Mouse (Mus musculus) liver, embryonic 14 days (tissue): ENCODE measurements around the gene Ngdn. TPM values are rescaled to one million over a fixed set of nuclear protein-coding genes. Genes with fewer than 3 reads are reported as not detected.

Experiments used
- polyA plus RNA-seq: library from polyadenylated mRNA; depleted of rRNA; stranded (reverse); fragments of >200 nt; gene quantifications from 2 replicates; pipeline ENCODE4 v1.2.3, GENCODE M21; 2012; rRNA removed

Ngdn gene
- 32.0 and 34.0 TPM in 2 replicates for polyA plus RNA-seq

DNA sequence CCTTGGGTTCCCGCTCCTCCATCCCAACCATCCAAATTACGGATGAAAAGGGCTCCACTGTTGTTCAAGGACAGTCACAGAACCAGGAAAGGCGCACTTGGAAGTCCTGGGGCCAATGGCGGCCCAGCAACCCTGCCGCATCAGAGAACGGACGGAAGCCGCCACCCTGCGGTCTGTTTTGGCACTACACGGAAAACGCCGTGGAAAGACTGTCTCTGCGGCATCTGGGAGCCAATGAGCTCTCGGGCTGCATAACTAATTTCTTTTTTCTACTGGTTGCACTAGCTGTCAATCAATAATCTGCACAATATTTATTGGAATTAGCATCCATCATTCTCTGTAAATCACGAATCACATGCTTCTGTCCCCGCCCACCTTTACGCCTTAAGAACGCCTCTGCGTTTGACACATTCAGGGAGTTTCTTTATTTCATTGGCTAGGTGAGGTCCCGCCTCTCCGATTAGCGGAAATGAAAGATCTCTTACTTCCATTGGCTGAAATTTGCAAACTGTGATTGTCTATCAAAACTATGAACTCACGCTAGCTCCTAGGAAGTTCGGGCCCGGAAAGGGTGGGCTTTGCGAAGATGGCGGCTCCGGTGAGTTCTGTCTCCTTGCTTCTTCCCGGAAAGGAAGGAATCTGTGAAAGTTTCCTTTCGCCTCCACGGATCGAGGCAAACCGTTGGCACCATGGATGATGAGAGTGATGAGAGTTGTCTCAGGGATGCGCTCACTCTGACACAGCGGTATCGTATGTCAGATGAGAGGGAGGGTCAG is at the start of gene Ngdn:
Gene Ngdn (plus strand): TSS at position 464 of the 776 bp plus-strand sequence.

DNA sequence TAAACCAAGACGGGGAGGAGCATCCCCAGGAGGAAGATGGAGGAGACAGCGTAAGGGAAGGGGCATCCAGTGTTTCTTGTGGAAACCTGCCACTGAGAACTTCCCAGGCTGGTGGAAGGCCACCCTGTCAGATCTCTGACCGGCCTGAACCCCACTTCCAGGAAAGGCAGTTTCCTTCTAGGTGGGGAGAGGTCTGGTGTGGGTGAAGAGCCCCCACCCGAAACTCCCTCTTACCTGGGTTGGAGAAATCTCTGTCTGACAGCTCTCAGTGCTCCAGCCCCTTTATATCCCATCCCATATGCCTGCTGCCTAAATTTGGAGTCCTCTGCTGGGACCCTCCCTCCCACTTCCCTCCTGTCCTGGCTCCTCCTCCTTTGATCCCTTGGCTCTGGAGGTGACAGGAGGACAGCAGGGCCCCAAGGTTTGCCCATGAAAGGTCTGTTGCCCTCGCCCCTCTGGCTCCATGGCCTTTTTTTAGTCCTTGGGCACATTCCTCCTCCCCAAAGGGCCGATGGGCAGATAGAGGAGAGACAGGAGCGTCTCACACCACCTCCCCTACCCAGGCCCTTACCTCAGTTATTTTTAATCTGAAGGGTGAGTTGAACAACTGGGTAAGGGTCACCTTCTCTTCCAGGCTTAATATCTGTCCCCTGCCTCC is 48.8 kb upstream of the Ngdn start, which contains the start of gene Myh6:
Gene Myh6 (minus strand): TSS at position 608 of the 658 bp plus-strand sequence.

DNA sequence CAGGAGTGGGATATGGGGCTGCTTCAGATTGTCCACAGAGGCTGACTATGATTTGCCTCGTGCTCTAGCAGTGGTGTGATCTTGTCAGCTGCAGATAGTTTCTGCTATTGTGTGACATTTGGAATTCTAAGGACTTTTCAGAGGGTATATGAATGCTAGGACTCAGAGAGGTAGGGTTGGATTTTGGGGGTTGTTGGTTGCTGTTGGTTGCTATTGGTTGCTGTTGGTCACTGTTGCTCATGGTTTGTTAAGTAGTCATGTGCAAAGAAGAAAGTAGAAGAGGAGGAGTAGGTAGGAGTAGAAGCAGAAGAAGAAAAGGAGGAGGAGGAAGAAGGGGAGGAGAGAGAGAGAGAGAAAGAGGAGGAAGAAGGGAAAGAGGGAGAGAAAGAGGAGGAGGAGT is 38.6 kb upstream of the Ngdn start, which contains the start of gene Gm17428:
Gene Gm17428 (plus strand): TSS at position 301 of the 400 bp plus-strand sequence.

DNA sequence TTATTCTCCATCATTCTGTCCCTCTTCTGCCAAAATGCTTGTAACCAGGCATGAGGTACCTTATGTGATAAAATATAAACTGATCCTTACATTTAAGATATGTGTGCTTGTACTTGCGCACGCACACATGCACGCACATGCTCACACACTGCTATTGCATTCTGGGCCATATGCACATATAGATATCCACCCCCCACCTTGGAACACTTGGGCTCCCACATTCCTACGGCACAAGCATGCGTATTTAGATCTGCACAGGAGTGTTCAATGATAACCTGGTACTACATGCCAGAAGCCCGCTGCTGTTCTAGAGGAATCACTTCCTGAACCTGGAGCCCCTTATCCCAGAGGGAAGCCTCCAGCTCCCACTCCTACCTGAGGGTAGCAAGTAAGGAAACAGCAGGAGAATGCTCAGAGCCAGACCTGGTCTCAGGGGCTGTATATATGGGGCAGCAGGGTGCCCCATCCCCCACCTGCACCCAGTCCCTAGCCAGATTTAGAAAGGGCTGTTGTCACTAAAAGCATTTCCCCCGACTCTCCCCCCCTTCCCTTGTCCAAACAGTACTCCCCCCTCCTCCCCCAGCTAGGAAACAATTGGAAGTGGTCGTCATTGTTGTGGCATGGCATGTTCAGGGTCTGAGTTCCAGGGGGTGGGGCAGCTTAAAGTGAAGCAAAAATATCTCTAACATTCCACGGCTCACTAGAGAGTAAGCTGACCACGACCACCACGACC is 21.0 kb upstream of the Ngdn start, which contains the start of gene Myh7:
Gene Myh7 (minus strand): TSS at position 491 of the 733 bp plus-strand sequence.

Other genes with a start within 250 kb of the Ngdn start
- gene Slc7a8, start 233.5 kb upstream of the Ngdn start, polyA plus RNA-seq = 2.9 and 3.6 TPM in 2 replicates
- gene Rnf212b, start 201.3 kb upstream of the Ngdn start, polyA plus RNA-seq = not detected in 2 replicates
- gene Homez, start 144.5 kb upstream of the Ngdn start, polyA plus RNA-seq = 1.1 and 1.2 TPM in 2 replicates
- 2.6 and 3.0 TPM in 2 replicates for gene Ppp1r3e, start 137.9 kb upstream of the Ngdn start, polyA plus RNA-seq
- 4.9 and 5.8 TPM in 2 replicates for gene Bcl2l2, start 132.1 kb upstream of the Ngdn start, polyA plus RNA-seq
- 0.09 and 0.10 TPM in 2 replicates for gene Gm20521, start 132.0 kb upstream of the Ngdn start, polyA plus RNA-seq
- 115 and 131 TPM in 2 replicates for gene Pabpn1, start 123.0 kb upstream of the Ngdn start, polyA plus RNA-seq
- gene Slc22a17, start 102.3 kb upstream of the Ngdn start, polyA plus RNA-seq = 2.8 and 5.0 TPM in 2 replicates
- 0.25 and 0.83 TPM in 2 replicates for gene Efs, start 89.3 kb upstream of the Ngdn start, polyA plus RNA-seq
- gene Il25, start 82.8 kb upstream of the Ngdn start, polyA plus RNA-seq = not detected in 2 replicates
- gene Cmtm5, start 79.2 kb upstream of the Ngdn start, polyA plus RNA-seq = 0.12 TPM in 1 of 2 replicates, not detected in the other
- 0.02 and 0.20 TPM in 2 replicates for gene Myh6, start 48.5 kb upstream of the Ngdn start, polyA plus RNA-seq
- not detected in 2 replicates for gene Gm17428, start 38.5 kb upstream of the Ngdn start, polyA plus RNA-seq
- 0.07 and 2.9 TPM in 2 replicates for gene Myh7, start 20.8 kb upstream of the Ngdn start, polyA plus RNA-seq
- 0.19 and 0.28 TPM in 2 replicates for gene Zfhx2, start 76.9 kb downstream of the Ngdn start, polyA plus RNA-seq
- 1.9 and 2.4 TPM in 2 replicates for gene Thtpa, start 79.3 kb downstream of the Ngdn start, polyA plus RNA-seq
- gene Ap1g2, start 91.1 kb downstream of the Ngdn start, polyA plus RNA-seq = 12.2 and 14.4 TPM in 2 replicates
- gene Jph4, start 101.5 kb downstream of the Ngdn start, polyA plus RNA-seq = 0.02 and 0.05 TPM in 2 replicates
- 0.03 TPM in 2 replicates for gene Dhrs2, start 206.6 kb downstream of the Ngdn start, polyA plus RNA-seq